Mouse (Mus musculus) retina, postnatal 7 days (tissue): ENCODE results near the gene Grm7.

Source experiments
- DNase-seq: peaks from one replicate; pipeline ENCODE4 v3.0.0-alpha.2; 2012; ENCODE audit warnings: low read depth, low spot score

Grm7 gene

GRCm38 (mm10) chr6:111558588-111558987, 913.2 kb downstream of the Grm7 start:
- DNase-seq, result no peak

GRCm38 (mm10) chr6:111559459-111559858, 914.1 kb downstream of the Grm7 start:
- no peak for DNase-seq

- DNase-seq, result no peak
Measured at GRCm38 (mm10) chr6:111561347-111561746, 916.0 kb downstream of the Grm7 start.

GRCm38 (mm10) chr6:111571471-111572088, 926.2 kb downstream of the Grm7 start:
- DNase-seq, result no peak

- DNase-seq, result no peak
Measured at GRCm38 (mm10) chr6:111584851-111585250, 939.5 kb downstream of the Grm7 start.

- no peak for DNase-seq
Measured at GRCm38 (mm10) chr6:111587572-111587971, 942.2 kb downstream of the Grm7 start.

- no peak for DNase-seq
Measured at GRCm38 (mm10) chr6:111601892-111602654, 956.7 kb downstream of the Grm7 start.

GRCm38 (mm10) chr6:111610396-111610795, 965.0 kb downstream of the Grm7 start:
- DNase-seq, result no peak

GRCm38 (mm10) chr6:111613834-111614233, 968.5 kb downstream of the Grm7 start:
- DNase-seq, result no peak
